Mouse (Mus musculus) CD8-positive naive resting alpha-beta T cell, adult 2 months (primary cell): ENCODE measurements around the gene Slc4a4.

Experiments used
- DNase-seq, 2 experiments: peaks; one replicate each; pipeline ENCODE4 v3.0.0; 2022; ENCODE audit warnings: low read depth in 2 of 2, low spot score in 2 of 2

Slc4a4 gene

DNA sequence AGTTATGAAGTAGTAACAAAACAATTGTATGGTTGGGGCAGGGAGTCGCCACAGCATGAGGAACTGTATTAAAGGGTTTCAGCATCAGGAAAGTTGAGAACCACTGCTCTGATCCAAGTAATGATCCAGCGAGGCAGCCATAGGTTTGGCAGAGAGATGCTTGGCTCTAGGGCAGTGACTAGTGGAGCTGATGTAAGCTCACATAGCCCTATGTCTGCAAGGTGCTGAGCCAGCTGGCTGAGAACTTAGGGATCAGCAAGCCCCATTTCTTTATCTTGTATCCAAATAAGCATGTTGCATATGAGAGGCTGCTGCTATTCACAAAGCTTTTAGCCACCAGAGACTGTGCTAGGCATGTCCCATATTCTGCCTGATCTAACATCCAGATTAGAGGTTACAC, 259.7 kb downstream of the Slc4a4 start:
- no peak for DNase-seq

DNA sequence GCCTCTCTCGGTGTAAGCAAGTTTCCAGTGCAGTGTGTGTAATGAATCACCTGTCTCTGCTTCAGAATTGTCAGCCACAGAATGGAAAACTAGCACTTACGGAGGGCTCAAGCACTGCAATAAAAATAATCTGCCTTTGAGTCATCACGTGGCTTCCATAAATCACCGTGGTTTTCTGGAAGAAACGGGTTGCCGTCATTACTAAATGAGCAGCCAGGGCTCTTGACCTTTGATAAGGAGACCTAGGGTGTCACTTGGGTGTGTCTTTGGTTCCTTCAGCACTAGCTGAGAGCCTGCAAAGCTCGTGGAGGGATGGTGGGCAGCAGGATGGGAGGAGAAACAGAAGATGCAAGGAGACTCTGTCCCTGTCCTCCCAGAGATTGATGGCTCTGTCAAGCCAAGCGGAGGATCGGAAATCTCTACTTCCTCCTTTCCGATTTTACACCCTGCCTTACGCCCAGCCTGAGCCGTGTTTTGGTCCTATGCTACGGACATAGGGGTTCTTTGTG, 260.7 kb downstream of the Slc4a4 start:
- DNase-seq = no peak

DNA sequence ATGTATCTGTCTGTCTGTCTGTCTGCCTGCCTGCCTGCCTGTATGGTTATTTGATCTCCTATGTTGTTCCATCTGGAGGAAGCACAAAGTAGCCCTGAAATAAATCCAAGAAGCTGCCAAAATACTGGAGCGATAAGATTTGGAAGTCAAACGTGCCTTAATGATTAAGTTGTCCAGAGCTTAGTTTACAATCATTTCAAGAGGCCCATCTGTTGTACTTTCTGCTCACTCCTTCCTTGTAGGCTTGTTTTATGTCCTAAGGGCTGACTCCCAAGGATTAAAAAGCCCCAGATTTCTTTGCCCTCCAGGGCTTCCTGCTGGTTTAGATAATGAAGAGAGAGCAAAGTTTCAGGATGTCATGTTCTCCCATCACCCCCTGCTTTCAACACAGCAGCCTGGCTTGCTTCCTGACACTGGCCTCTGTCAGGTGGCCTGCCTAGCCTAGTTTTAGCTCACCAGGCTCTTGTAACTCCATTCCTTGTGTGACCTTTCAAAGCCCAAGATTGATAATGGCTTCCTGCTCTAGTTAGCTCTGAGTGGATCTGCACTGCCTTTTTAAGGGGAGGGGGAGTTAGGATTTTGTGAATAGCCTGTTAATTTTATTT, 262.9 kb downstream of the Slc4a4 start:
- no peak for DNase-seq

DNA sequence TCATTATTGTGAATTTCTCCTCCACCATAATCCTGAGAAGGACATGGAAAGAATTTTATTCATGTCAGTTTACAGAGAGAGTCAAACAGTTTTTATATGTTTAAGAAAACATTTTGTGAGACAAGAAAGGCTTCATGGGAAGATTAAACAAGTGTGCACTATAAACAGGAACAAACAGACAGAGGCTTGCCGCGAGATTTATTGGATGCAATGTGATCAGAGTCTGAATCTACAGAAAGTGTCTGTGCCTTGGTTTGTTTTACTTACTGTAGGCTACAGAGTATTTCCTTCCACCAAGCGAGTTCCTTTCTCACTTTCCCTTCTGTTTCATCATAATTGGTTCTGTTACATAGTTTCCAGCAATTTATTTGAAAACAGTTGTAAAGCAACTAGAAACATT, 264.5 kb downstream of the Slc4a4 start:
- no peak for DNase-seq

- no peak for DNase-seq
These were observed 284.6 kb downstream of the Slc4a4 start for GRCm38 (mm10) chr5:89171025-89171718.

DNA sequence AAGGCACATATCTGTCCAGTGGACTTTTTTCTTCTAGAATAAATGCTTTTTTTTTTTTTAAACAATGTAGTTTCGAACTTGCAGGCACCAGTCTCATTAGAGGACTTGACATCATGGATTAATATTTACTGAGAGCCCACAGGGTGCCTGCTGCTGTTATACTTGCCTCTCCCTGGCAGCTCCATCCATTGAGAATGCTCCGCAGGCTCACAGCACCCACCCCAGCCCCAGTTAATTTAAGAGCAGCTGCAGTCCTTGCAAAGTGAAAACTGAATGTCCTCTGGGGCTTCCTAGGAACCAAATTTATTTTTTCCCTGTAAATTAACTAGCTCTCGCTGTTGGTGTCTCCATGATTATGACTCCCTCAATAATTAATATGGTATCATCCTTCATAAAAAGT, 303.4 kb downstream of the Slc4a4 start:
- no peak for DNase-seq

DNA sequence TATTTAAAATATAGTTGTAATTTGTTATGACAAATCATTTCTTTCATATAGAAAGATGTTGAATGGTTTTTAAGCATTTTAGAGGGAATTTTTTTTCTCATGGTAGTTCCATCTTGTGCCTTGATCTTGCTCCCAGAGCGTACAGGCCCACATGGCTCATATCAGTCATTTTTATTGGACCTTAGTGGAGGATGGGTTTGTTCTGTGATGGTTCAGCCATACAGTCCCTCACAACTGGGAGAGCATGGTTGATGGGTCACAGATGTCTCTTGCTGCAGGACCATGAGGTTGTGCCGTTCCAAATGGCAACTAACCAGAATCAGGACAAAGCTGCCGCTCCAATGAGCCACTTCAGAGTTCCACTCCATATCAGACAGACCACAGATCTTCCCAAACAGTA, 308.0 kb downstream of the Slc4a4 start:
- no peak for DNase-seq

DNA sequence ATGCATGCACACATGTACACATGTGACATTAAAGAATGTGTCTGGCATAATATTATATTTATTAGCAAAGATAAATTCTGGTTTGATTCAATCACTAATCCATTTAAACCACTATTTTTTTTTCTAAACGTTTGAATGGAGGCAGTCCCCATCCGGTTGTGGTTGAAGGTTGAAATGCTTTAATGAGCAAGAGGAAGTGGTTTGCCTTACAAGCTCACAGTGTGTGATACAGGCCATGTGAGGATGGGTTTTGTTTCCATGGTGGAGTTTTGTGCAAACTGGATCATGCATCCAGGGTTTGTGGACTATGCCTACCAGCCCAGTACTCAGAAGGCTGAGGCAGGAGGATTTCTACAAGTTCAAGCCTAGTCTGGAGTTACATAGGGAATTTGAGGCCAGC, 311.9 kb downstream of the Slc4a4 start:
- no peak for DNase-seq

DNA sequence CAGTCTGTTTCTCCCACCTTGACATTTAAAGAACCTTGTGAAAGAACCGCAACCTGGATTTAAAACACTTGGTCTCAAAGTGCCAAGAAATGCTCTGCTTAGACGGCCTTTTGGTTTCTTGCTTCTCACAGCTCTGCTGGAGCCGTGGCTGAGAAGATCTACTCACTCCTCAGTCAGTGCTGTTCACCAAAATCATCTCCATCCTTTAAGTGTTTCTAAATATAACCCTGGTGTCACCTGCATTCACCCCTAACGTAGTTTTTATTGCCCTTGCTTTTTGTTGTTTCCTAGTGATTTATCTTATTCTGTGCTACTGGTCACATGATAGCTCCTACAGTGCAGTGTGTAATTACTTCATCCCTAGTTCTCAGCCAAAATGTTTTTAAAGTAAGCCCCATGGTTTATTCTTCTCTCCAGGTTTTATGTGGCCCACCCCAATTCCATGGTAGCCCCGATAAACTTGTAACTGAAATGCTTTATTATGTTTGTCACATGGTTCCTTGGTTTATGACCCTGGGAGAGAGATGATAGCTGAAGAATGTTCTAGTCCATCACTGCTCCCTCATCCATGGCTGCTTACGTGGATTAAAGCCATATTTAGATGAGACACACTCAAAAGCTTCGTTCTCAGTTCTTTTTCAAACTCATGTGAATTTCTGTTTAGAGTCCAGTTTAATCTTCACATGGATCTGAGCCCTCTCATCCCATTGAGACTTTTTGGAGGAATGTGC, 323.5 kb downstream of the Slc4a4 start:
- no peak for DNase-seq

DNA sequence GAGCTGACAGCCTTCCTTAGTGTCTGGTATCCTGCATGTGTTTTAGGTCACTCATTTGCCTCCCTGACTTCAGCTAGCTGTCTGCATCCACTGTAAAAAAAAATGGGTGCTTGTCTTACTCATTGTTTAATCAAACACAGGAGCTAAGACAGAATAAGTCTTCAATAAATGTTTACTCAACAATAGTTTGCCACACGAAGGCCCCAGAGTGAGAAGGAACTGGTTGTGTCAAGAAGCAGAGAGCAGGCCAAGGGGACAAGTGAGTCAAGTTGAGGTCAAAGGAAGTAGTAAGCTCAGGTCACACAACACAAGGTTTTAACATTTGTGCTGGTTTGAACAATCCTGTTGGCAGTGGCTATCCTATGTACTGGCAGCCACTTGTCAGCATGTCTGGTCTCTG, 324.4 kb downstream of the Slc4a4 start:
- no peak for DNase-seq

DNA sequence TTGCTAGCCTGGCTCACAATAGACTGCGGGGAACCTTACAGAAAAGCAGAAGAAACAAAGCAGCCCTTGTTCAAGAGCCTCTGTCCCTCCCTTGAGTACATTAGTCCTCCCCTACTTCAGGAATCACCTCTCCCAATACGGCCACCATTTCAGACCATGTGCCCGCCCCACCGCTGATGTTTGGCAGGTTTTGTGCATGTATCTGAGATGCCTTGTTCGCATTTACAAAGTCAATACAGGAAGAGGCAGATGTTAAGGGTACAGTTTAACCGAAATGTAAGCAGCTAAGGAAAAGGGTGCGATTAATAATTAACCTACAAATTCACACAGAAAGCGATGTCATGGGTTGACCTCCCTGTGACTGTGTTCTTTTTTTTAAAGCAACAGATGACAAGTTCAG, 331.6 kb downstream of the Slc4a4 start:
- DNase-seq = no peak

DNA sequence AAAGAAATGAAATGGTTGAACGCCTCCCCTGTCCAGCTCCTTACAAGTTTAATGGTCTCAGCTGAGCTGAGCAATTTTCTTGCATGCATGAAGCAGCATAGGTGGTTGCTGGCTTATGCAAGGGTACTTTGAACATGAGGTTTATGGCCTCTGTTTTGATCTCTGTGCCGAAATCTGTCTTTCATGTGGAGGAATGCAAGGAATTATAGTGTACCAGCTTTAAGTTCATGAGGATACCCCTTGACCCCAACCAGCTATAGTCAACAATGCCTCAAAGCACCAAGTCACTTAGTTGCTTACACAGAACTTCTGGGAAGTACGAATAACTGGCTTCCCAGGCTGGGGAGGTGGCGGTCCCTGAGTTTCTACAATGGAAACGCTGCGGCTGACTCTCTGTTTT, 332.1 kb downstream of the Slc4a4 start:
- no peak for DNase-seq

DNA sequence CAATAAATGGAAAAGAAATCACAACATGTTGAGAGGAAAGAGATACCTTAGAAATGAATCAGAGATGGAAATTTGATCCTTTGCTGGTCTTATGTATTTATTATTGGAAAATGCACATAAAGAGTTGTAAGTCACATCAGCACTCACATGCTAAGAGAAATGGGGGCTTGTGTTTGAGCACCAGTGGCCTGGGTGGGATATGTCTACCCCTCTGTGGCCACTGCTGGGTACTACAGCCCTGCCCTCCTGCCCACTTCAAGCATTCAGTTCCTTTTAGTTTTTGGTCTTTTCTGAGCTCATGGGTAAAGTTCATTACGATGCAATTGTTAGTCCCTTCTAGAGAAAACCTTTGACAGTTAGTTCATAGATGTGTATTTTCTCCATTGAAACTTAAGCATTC, 335.0 kb downstream of the Slc4a4 start:
- DNase-seq = peak; percentile 2 to 16

DNA sequence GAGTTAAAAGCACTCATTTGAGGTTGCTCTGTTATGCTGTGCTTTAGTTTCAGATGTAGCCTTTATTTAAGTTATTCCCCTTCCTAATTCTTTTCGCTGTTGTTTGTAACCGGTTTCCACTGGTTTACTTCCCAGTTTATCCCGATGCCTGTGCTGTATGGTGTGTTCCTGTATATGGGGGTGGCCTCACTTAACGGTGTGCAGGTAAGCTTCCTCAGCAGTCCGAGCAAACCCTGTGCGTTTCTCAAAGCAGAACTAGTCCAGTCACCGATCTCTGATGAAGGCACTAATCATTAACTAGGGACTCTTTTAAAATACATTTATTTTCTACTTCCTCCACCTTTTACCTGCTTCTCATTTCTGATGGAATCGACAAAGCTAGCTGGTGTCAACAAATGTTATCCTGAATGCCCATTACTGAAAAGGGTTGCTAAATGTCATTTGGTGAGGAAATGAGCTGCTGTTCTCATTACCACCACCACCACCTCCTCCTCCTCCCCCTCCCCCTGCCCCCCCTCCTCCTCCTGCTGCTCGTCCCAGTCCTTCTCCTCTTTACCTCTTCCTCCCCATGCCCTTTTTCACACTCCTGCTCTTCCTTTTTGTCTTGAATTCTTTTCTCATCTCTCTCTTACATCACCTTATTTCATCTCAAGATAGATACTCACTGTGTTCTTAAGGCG, 336.6 kb downstream of the Slc4a4 start:
- no peak for DNase-seq

DNA sequence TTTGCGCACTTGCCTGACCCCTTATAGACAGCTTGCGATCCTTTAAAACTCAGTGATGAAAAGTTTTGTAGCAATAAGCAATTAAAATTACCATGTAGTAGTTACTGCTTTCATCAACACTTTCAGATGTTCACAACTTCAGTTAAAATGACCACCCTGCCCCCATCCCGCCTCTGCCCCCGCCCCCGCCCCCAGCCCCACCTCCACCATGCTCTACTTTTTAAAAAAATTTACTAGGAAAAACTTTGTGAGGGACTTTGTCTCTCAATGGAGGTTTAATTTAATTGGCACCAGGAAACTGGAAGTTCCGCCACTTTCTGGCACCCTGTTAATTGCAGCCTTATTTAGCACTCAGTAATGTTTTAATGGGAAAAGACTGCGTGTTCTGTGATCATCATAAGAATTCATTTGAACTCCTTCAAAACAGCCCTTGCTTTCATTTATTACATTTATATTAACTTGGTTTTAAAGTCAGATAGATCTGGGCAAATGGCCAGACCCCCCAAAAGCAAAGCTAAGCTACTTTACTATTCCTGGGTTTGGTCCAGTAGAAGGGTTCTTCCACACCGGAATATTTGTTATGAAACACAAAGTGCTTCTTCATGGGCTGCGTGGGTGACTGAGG, 337.2 kb downstream of the Slc4a4 start:
- DNase-seq = no peak

DNA sequence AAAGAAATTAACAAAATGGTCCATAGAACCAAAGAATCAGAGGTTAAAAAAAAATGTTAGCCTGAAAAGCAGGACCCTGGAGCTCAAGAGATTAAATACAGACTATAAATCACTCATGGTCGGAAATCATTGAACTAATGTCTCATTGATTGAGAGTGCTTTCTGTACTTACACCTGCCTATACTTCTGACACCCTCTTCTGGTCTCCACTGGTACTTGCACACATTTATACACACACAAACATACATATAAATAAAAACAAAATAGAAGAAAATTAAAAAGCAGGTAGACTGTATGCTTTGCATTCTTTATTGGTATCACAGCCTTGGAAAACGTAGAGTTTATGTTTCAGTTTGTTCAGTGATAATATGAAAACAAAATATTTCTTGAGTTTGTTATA, 341.3 kb downstream of the Slc4a4 start:
- DNase-seq = no peak

DNA sequence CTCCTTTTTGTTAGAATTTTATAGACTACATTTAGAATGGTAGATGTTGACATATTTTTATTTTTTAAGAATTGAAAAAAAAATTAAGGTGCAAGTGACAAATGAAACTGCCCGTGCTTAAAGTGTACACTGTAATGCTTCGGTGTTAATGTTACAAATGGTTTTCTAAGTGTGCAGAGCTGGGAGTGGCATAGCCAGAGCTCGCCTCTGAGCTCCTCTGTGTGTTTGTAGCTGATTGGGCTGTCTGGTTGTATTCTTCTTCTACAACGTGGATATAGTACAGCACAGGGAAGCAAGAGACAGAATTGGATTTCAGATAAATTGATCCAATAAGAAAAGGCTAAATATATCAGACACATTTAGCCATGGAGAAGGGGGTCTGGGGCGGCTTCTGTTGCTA, 343.0 kb downstream of the Slc4a4 start:
- DNase-seq = no peak

DNA sequence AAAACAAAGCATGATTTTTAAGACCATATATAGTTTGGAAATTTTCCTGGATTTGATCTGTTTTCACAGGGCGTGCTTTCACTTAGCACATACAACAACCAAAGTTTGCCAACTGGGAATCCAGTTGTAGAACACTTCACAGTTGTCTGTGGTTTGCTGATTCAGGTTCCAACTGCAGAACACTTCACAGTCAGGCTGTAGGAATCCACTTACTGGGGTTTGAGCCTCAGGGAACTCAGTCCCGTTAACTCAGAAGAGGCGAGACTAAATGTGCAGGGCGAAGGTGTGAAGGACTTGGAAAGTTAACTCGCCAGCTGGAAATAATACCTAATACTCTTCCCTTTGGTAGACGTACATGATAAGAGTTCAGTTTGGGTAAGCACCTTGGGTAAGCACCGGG, 345.7 kb downstream of the Slc4a4 start:
- DNase-seq = no peak

DNA sequence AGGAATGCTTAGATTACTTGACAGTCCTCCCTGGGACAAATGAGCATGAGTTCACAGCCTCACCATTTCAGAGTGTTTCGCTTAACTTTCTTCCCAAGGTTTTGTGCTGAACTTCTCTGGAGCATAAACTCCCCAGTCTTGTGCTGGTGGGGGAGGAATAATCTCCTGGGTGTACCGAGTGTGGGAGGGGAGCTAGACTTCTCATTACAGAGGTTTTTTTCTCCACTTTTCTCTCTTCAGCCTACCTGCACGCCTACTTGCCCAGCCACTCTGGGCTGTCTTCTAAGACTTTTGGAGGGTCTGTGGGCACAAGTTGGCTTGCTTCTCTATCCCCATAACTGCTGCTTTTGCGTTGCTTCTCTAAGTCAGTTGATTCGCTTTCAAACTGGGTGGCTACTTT, 365.2 kb downstream of the Slc4a4 start:
- DNase-seq = no peak

DNA sequence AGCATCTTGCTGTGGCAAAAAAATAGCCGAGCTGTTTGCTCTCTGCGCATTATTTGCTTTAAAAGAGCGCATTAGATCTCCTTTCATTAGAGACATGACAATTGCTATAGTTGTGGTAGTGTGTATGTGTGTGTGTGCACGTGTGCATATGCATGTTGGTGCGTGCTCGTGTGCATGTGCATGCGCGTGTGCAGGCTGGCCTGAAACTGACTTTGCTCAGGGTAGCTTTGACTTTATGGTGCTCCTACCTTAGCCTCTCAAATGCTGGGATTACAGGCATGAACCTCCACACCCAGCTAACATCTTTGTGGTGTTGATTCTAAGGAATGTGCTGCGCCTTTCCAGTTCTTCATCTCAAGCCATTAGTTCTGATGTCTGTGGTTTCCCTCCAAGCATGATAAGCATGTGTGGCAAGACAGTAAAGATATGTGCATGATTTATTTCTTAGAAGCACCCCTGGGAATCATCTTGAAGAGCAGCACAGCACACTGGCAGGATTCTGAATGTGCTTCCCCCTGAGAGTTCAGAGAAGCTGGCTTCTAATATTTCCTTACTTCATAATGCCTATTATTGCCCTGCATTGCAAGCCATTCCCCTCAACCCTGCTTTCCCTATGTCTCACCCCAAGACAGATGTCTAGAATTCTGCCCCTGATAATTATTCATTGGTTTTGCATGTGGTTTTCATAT, 373.3 kb downstream of the Slc4a4 start:
- no peak for DNase-seq

GRCm38 (mm10) chr5:89277049-89277448, 390.4 kb downstream of the Slc4a4 start:
- no peak for DNase-seq
